Mouse (Mus musculus): Measurements from ENCODE around the gene Pfdn5. TPM values are rescaled to one million over a fixed set of nuclear protein-coding genes. Genes with fewer than 3 reads are reported as not detected.

Pfdn5 gene
- polyA plus RNA-seq (2012; fragmentation: generic; extraction: Trizol), result 378 TPM
- long read RNA-seq, experiment 1, transcript Pfdn5-205 (6 exons, 1,062 nt), result major isoform, 390 of 453 reads
- long read RNA-seq, experiment 1, transcript Pfdn5-204 (5 exons, 374 nt), result minor isoform, 34 of 453 reads
- long read RNA-seq, experiment 1, partial matches to known transcripts, result 21 of 453 reads
- long read RNA-seq, experiment 1, other reads (novel, unspliced or antisense), result 7 of 453 reads
- long read RNA-seq, experiment 2, transcript Pfdn5-205 (6 exons, 1,062 nt), result major isoform, 44 of 45 reads
- long read RNA-seq, experiment 2, partial matches to known transcripts, result 0 of 45 reads
- long read RNA-seq, experiment 2, other reads (novel, unspliced or antisense), result 1 of 45 reads

DNA sequence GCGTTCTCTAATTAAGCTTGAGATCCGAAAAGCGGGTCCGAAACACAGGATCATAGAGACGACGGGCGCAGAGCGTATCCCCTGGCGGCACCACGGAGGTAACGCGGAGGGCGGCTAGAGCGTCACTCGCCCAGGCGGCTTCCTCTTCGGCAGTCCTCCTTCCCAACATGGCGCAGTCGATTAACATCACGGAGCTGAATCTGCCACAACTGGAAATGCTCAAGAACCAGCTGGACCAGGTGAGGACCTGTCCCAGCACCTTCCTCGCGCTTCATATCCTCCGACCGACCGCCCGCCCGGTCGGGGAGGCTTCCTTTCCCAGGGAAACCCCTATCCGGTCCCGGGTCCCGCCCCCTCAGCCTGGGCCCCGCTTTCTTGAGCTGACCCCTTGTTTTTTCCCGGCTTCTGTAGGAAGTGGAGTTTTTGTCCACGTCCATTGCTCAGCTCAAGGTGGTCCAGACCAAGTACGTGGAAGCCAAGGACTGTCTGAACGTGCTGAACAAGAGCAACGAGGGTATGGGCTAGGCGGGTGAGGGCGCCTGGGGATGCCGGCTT lies at the start of gene Pfdn5:
Pfdn5 (plus strand) TSS at position 95 of the 555 bp plus-strand sequence.
- Histone ChIP-seq H3ac (ENCODE audit: control insufficient read depth, insufficient read length, low read depth) (peak within 1 kb of the TSS; percentile 79), H3K36me3 (ENCODE audit: control insufficient read depth, insufficient read depth) (peaks cover 62% of the 10 kb centered on the region), H3K27me3 (ENCODE audit: control insufficient read depth, insufficient read depth, insufficient read length) (no peaks in the 10 kb centered on the region), H3K79me2 (ENCODE audit: control insufficient read depth, insufficient read depth) (peaks cover 26% of the 10 kb centered on the region), H3K4me3 (ENCODE audit: insufficient read depth, poor library complexity, severe bottlenecking) (peak within 1 kb of the TSS; percentile 90), H3K79me3 (ENCODE audit: low read depth) (peaks cover 11% of the 10 kb centered on the region)
- TF ChIP-seq MAX (IDR thresholded peaks at IDR 0.05) (peak; percentile 55), MYOD1 (IDR thresholded peaks at IDR 0.05; ENCODE audit: control insufficient read depth, insufficient read length, low read depth) (no peak), USF1 (IDR thresholded peaks at IDR 0.05; ENCODE audit: low read depth) (no peak)

GRCm38 (mm10) chr15:102278726-102279091 lies 47.2 kb upstream of the Pfdn5 start:
- TF ChIP-seq CTCF (IDR thresholded peaks at IDR 0.05; ENCODE audit: control insufficient read depth, insufficient read depth, insufficient read length) (no peak), MYOG (IDR thresholded peaks at IDR 0.05; ENCODE audit: control insufficient read depth, extremely low read depth, insufficient read length) (no peak), CEBPB (IDR thresholded peaks at IDR 0.05; ENCODE audit: low read depth) (no peak), FOSL1 (IDR thresholded peaks at IDR 0.05; ENCODE audit: insufficient read depth, low read length, poor library complexity, severe bottlenecking) (no peak), USF1 (IDR thresholded peaks at IDR 0.05; ENCODE audit: low read depth) (no peak), MAX (IDR thresholded peaks at IDR 0.05) (no peak), MYOD1 (IDR thresholded peaks at IDR 0.05; ENCODE audit: control insufficient read depth, insufficient read length, low read depth) (no peak)
- Histone ChIP-seq H3ac (ENCODE audit: control insufficient read depth, insufficient read length, low read depth) (peak overlapping the region; percentile 77), H3K27me3 (ENCODE audit: control insufficient read depth, insufficient read depth, insufficient read length) (no peaks in the 10 kb centered on the region), H3K79me3 (ENCODE audit: low read depth) (peaks cover 25% of the 10 kb centered on the region), H3K79me2 (ENCODE audit: control insufficient read depth, insufficient read depth) (peaks cover 28% of the 10 kb centered on the region), H3K4me3 (ENCODE audit: insufficient read depth, poor library complexity, severe bottlenecking) (peak overlapping the region; percentile 78), H3K36me3 (ENCODE audit: control insufficient read depth, insufficient read depth) (peaks cover 20% of the 10 kb centered on the region)

DNA sequence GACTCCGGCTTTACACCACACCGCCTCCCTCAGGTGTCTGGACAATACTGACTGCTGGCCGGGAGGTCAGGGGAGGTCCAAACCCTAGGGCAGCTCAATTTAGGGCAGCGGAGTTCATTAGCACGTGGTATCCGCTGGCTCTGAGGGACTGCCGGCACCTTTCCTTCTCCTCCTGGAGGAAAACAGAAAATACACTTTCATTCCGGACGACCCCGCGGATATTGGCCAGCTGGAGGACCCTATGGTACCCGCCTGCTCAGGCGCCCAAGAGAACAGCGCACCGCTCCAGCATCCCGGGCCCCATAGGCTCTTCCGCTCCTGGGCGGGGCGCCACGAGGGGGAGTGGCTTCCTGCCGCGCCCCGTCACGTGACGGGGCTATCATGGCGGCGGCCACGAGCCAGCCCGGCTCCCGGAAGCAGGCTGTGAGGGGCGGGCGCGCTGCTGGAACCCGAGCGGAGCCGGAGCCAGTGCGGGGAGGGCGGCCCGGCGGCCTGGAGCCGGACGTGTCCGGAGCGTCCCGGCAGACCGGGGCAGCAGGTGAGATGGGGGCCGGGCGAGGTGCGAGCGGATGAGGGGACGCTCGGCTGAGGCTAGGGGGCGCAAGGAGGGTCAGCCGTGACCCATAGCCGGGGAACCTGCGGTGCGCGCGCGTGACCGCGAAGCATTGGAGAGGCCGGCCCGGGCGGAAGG lies 46.7 kb upstream of the Pfdn5 start, which contains the start of gene Mfsd5:
Mfsd5 (plus strand) TSS at position 363 of the 691 bp plus-strand sequence.
- H3K36me3 ChIP-seq (ENCODE audit: control insufficient read depth, insufficient read depth), result peaks cover 20% of the 10 kb centered on the region
- peaks cover 28% of the 10 kb centered on the region for H3K79me2 ChIP-seq (ENCODE audit: control insufficient read depth, insufficient read depth)
- peaks cover 25% of the 10 kb centered on the region for H3K79me3 ChIP-seq (ENCODE audit: low read depth)
- peak within 1 kb of the TSS; percentile 84 for H3ac ChIP-seq (ENCODE audit: control insufficient read depth, insufficient read length, low read depth)
- H3K4me3 ChIP-seq (ENCODE audit: insufficient read depth, poor library complexity, severe bottlenecking), result peak within 1 kb of the TSS; percentile 78
- H3K27me3 ChIP-seq (ENCODE audit: control insufficient read depth, insufficient read depth, insufficient read length), result no peaks in the 10 kb centered on the region
- TF ChIP-seq CEBPB (IDR thresholded peaks at IDR 0.05; ENCODE audit: low read depth) (no peak), MYOD1 (IDR thresholded peaks at IDR 0.05; ENCODE audit: control insufficient read depth, insufficient read length, low read depth) (no peak), CTCF (IDR thresholded peaks at IDR 0.05; ENCODE audit: control insufficient read depth, insufficient read depth, insufficient read length) (peak; percentile 54), MYOG (IDR thresholded peaks at IDR 0.05; ENCODE audit: control insufficient read depth, extremely low read depth, insufficient read length) (no peak), USF1 (IDR thresholded peaks at IDR 0.05; ENCODE audit: low read depth) (peak; percentile 97), MAX (IDR thresholded peaks at IDR 0.05) (peak; percentile 90), FOSL1 (IDR thresholded peaks at IDR 0.05; ENCODE audit: insufficient read depth, low read length, poor library complexity, severe bottlenecking) (no peak)

- Histone ChIP-seq H3K36me3 (ENCODE audit: control insufficient read depth, insufficient read depth) (peaks cover 20% of the 10 kb centered on the region), H3ac (ENCODE audit: control insufficient read depth, insufficient read length, low read depth) (peak overlapping the region; percentile 84), H3K79me3 (ENCODE audit: low read depth) (peaks cover 25% of the 10 kb centered on the region), H3K79me2 (ENCODE audit: control insufficient read depth, insufficient read depth) (peaks cover 28% of the 10 kb centered on the region), H3K4me3 (ENCODE audit: insufficient read depth, poor library complexity, severe bottlenecking) (peak overlapping the region; percentile 78), H3K27me3 (ENCODE audit: control insufficient read depth, insufficient read depth, insufficient read length) (no peaks in the 10 kb centered on the region)
- TF ChIP-seq MAX (IDR thresholded peaks at IDR 0.05), result no peak
- TF ChIP-seq MYOD1 (IDR thresholded peaks at IDR 0.05; ENCODE audit: control insufficient read depth, insufficient read length, low read depth), result no peak
- TF ChIP-seq FOSL1 (IDR thresholded peaks at IDR 0.05; ENCODE audit: insufficient read depth, low read length, poor library complexity, severe bottlenecking), result no peak
- TF ChIP-seq MYOG (IDR thresholded peaks at IDR 0.05; ENCODE audit: control insufficient read depth, extremely low read depth, insufficient read length), result no peak
- TF ChIP-seq USF1 (IDR thresholded peaks at IDR 0.05; ENCODE audit: low read depth), result no peak
- TF ChIP-seq CTCF (IDR thresholded peaks at IDR 0.05; ENCODE audit: control insufficient read depth, insufficient read depth, insufficient read length), result no peak
- no peak for TF ChIP-seq CEBPB (IDR thresholded peaks at IDR 0.05; ENCODE audit: low read depth)
Measured at GRCm38 (mm10) chr15:102279783-102280520, 46.0 kb upstream of the Pfdn5 start.

- Histone ChIP-seq H3K4me3 (ENCODE audit: insufficient read depth, poor library complexity, severe bottlenecking) (peak overlapping the region; percentile 78), H3ac (ENCODE audit: control insufficient read depth, insufficient read length, low read depth) (peak overlapping the region; percentile 84), H3K79me2 (ENCODE audit: control insufficient read depth, insufficient read depth) (peaks cover 28% of the 10 kb centered on the region), H3K27me3 (ENCODE audit: control insufficient read depth, insufficient read depth, insufficient read length) (no peaks in the 10 kb centered on the region), H3K79me3 (ENCODE audit: low read depth) (peaks cover 25% of the 10 kb centered on the region), H3K36me3 (ENCODE audit: control insufficient read depth, insufficient read depth) (peaks cover 20% of the 10 kb centered on the region)
- TF ChIP-seq FOSL1 (IDR thresholded peaks at IDR 0.05; ENCODE audit: insufficient read depth, low read length, poor library complexity, severe bottlenecking) (no peak), CTCF (IDR thresholded peaks at IDR 0.05; ENCODE audit: control insufficient read depth, insufficient read depth, insufficient read length) (no peak), MYOD1 (IDR thresholded peaks at IDR 0.05; ENCODE audit: control insufficient read depth, insufficient read length, low read depth) (no peak), MAX (IDR thresholded peaks at IDR 0.05) (no peak), MYOG (IDR thresholded peaks at IDR 0.05; ENCODE audit: control insufficient read depth, extremely low read depth, insufficient read length) (no peak), USF1 (IDR thresholded peaks at IDR 0.05; ENCODE audit: low read depth) (no peak), CEBPB (IDR thresholded peaks at IDR 0.05; ENCODE audit: low read depth) (no peak)
Measured at GRCm38 (mm10) chr15:102280623-102281022, 45.3 kb upstream of the Pfdn5 start.
